31 mouse cellular contexts compared by ENCODE assay signal in genomic region chr6:129644054-129644453, GRCm38 (mm10). TPM values are rescaled to one million over a fixed set of nuclear protein-coding genes. Genes with fewer than 3 reads are reported as not detected.
"Had no signal": no experiment of that assay in that cellular context is flagged by ENCODE, and none has a peak within 500 bp of the region (broad histone marks: within the 10 kb centered on the region; RNA-seq: fewer than 3 reads in every experiment).

No protein-coding gene starts in this region.

RNA-seq across cellular contexts. Expression of gene Klrc3, which starts 0.9 kb away (rescaled TPM):
- total RNA-seq: common myeloid progenitor, adult 5-6 weeks; forebrain, postnatal 0 days; gastrocnemius, adult 18-20 months; gastrocnemius, adult 2 months; gastrocnemius, adult 8-10 months; gastrocnemius, postnatal 10 days; gastrocnemius, postnatal 14 days; gastrocnemius, postnatal 25 days; gastrocnemius, postnatal 36 days; gastrocnemius, postnatal 4 days; granulocyte monocyte progenitor cell, adult 5-6 weeks; heart, adult 18-20 months; heart, adult 2 months had no signal
- polyA plus RNA-seq: cerebellum, adult 2 months; cortical plate, adult 2 months; embryonic facial prominence, embryonic 10.5 days; embryonic facial prominence, embryonic 11.5 days; embryonic facial prominence, embryonic 12.5 days; embryonic facial prominence, embryonic 13.5 days; embryonic facial prominence, embryonic 14.5 days; embryonic facial prominence, embryonic 15.5 days; erythroblast, embryonic 14.5 days; forebrain, embryonic 10.5 days; forebrain, embryonic 11.5 days; forebrain, embryonic 12.5 days; forebrain, embryonic 13.5 days; forebrain, embryonic 14.5 days; forebrain, embryonic 15.5 days; forebrain, embryonic 16.5 days; forebrain, postnatal 0 days; frontal cortex, adult 2 months; heart, adult 2 months had no signal

RNA-seq across cellular contexts. Expression of gene Klrc2, which starts 16.4 kb away (rescaled TPM):
- total RNA-seq: common myeloid progenitor, adult 5-6 weeks; forebrain, postnatal 0 days; gastrocnemius, adult 18-20 months; gastrocnemius, adult 2 months; gastrocnemius, adult 8-10 months; gastrocnemius, postnatal 10 days; gastrocnemius, postnatal 14 days; gastrocnemius, postnatal 25 days; gastrocnemius, postnatal 36 days; gastrocnemius, postnatal 4 days; granulocyte monocyte progenitor cell, adult 5-6 weeks; heart, adult 18-20 months; heart, adult 2 months had no signal
- polyA plus RNA-seq: cerebellum, adult 2 months; cortical plate, adult 2 months; embryonic facial prominence, embryonic 10.5 days; embryonic facial prominence, embryonic 11.5 days; embryonic facial prominence, embryonic 12.5 days; embryonic facial prominence, embryonic 13.5 days; embryonic facial prominence, embryonic 14.5 days; embryonic facial prominence, embryonic 15.5 days; erythroblast, embryonic 14.5 days; forebrain, embryonic 10.5 days; forebrain, embryonic 11.5 days; forebrain, embryonic 12.5 days; forebrain, embryonic 13.5 days; forebrain, embryonic 14.5 days; forebrain, embryonic 15.5 days; forebrain, embryonic 16.5 days; forebrain, postnatal 0 days; frontal cortex, adult 2 months; gonadal fat pad, adult 2 months had no signal

RNA-seq across cellular contexts. Expression of gene Klrk1, which starts 20.4 kb away (rescaled TPM):
- total RNA-seq: forebrain, postnatal 0 days; gastrocnemius, adult 18-20 months; gastrocnemius, adult 2 months; gastrocnemius, adult 8-10 months; gastrocnemius, postnatal 10 days; gastrocnemius, postnatal 14 days; gastrocnemius, postnatal 25 days; gastrocnemius, postnatal 36 days; gastrocnemius, postnatal 4 days; heart, adult 2 months had no signal
- polyA plus RNA-seq: cerebellum, adult 2 months; embryonic facial prominence, embryonic 11.5 days; erythroblast, embryonic 14.5 days; forebrain, postnatal 0 days; frontal cortex, adult 2 months had no signal

RNA-seq across cellular contexts. Expression of gene Klrc1, which starts 34.7 kb away (rescaled TPM):
- total RNA-seq: common myeloid progenitor, adult 5-6 weeks; forebrain, postnatal 0 days; gastrocnemius, adult 18-20 months; gastrocnemius, adult 2 months; gastrocnemius, adult 8-10 months; gastrocnemius, postnatal 10 days; gastrocnemius, postnatal 14 days; gastrocnemius, postnatal 25 days; gastrocnemius, postnatal 36 days; gastrocnemius, postnatal 4 days had no signal
- polyA plus RNA-seq: cerebellum, adult 2 months; cortical plate, adult 2 months; embryonic facial prominence, embryonic 10.5 days; embryonic facial prominence, embryonic 11.5 days; embryonic facial prominence, embryonic 12.5 days; embryonic facial prominence, embryonic 13.5 days; embryonic facial prominence, embryonic 14.5 days; embryonic facial prominence, embryonic 15.5 days; erythroblast, embryonic 14.5 days; forebrain, embryonic 10.5 days; forebrain, embryonic 11.5 days; forebrain, embryonic 12.5 days; forebrain, embryonic 13.5 days; forebrain, embryonic 14.5 days; forebrain, embryonic 15.5 days; forebrain, embryonic 16.5 days; forebrain, postnatal 0 days; frontal cortex, adult 2 months had no signal

RNA-seq across cellular contexts. Expression of gene Klrd1, which starts 52.5 kb away (rescaled TPM):
- total RNA-seq: forebrain, postnatal 0 days; gastrocnemius, adult 18-20 months; gastrocnemius, adult 2 months; gastrocnemius, adult 8-10 months; gastrocnemius, postnatal 10 days; gastrocnemius, postnatal 14 days; gastrocnemius, postnatal 25 days; gastrocnemius, postnatal 36 days; gastrocnemius, postnatal 4 days had no signal
- polyA plus RNA-seq: cerebellum, adult 2 months; cortical plate, adult 2 months; embryonic facial prominence, embryonic 10.5 days; embryonic facial prominence, embryonic 11.5 days; embryonic facial prominence, embryonic 12.5 days; embryonic facial prominence, embryonic 13.5 days; erythroblast, embryonic 14.5 days; forebrain, embryonic 10.5 days; forebrain, embryonic 11.5 days; forebrain, embryonic 12.5 days; forebrain, embryonic 13.5 days; forebrain, embryonic 14.5 days; forebrain, embryonic 15.5 days; forebrain, embryonic 16.5 days; forebrain, postnatal 0 days had no signal
